Mouse (Mus musculus) heart, embryonic 16.5 days (tissue): ENCODE results near the gene 6030408B16Rik. TPM values are rescaled to one million over a fixed set of nuclear protein-coding genes. Genes with fewer than 3 reads are reported as not detected.

Experiments
- ATAC-seq: fragments of 200-750 bp; cut with Nextera tagmentation; replicated peaks from 2 replicates; pipeline ENCODE4 v1.8.0; 2017; ENCODE audit warnings: moderate number of reproducible peaks; ENCODE audit not compliant: insufficient read depth, low FRiP score; ENCODE audit errors: extremely low read depth
- H3K27ac ChIP-seq: fragments of 300-500 bp; sonication (generic); 2 replicates; pipeline ENCODE4 v1.5.1; 2014; ENCODE audit warnings: mild to moderate bottlenecking, low read length, control low read depth, moderate library complexity
- H3K27me3 ChIP-seq: fragments of 300-500 bp; sonication (generic); 2 replicates; pipeline ENCODE4 v1.6.1; 2014; ENCODE audit warnings: low read length, mixed read lengths; ENCODE audit not compliant: control insufficient read depth, insufficient read depth
- H3K36me3 ChIP-seq: fragments of 300-500 bp; sonication (generic); 2 replicates; pipeline ENCODE4 v1.6.1; 2014; ENCODE audit not compliant: control insufficient read depth, insufficient read depth
- H3K4me1 ChIP-seq: fragments of 300-500 bp; sonication (generic); 2 replicates; pipeline ENCODE4 v1.6.1; 2014; ENCODE audit warnings: low read length, mixed read lengths; ENCODE audit not compliant: control insufficient read depth, insufficient read depth
- H3K4me2 ChIP-seq: fragments of 300-500 bp; sonication (generic); 2 replicates; pipeline ENCODE4 v1.6.1; 2014; ENCODE audit warnings: low read depth, mild to moderate bottlenecking, control low read depth, low read length
- H3K4me3 ChIP-seq: fragments of 300-500 bp; sonication (generic); 2 replicates; pipeline ENCODE4 v1.5.1; 2014; ENCODE audit warnings: mild to moderate bottlenecking, control low read depth, low read length
- H3K9ac ChIP-seq: fragments of 300-500 bp; sonication (generic); 2 replicates; pipeline ENCODE4 v1.6.1; 2014; ENCODE audit warnings: low read length, control low read depth
- H3K9me3 ChIP-seq: fragments of 300-500 bp; sonication (generic); replicated peaks from 2 replicates; pipeline ENCODE4 v1.6.1; 2016; ENCODE audit warnings: low read length; ENCODE audit not compliant: control insufficient read depth
- WGBS: fragments of 180-500 bp; shearing (Covaris S2); extraction: QIAGEN DNeasy Blood & Tissue Kit; methylation state at CpG from one replicate; pipeline ENCODE4 v1.1.7; 2014; 5-methylcytosine and 5-hydroxymethylcytosine counted together
- polyA plus RNA-seq: library from polyadenylated mRNA; unstranded; fragments of >200 nt; fragmentation: Nextera tagmentation; extraction: Ambion mirVana; gene quantifications from 2 replicates; pipeline ENCODE4 v1.2.1, GENCODE M21; 2015

The 6030408B16Rik gene
- polyA plus RNA-seq, 1 experiment from 2014 or later, result 2.8 TPM

DNA sequence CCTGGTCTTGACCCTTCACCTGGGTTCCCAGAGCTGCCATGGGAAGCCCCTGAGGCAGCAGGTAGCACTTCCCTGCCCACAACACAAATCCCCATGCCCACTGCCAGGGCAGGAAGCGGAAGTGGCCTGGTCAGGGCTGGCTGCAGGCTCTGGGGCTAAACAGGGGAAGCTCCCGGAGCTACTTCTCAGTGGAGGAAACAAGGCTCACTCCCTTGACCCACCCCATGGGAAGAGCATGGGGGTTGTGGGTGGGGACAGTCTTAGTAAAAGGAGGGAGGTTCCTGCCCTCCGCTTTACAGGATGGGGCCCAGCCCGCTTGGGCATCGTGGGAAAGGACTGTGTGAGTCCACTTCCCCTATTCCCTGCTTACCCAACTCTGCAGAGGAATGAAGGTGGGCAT, 30.5 kb upstream of the 6030408B16Rik start:
- no peaks in the 10 kb centered on the region for H3K27me3 ChIP-seq
- no peaks in the 10 kb centered on the region for H3K9me3 ChIP-seq
- WGBS, result 57% methylated on average over 5 of the region's 5 CpGs
- no peak overlapping the region for H3K9ac ChIP-seq
- no peaks in the 10 kb centered on the region for H3K36me3 ChIP-seq
- no peak overlapping the region for H3K4me2 ChIP-seq
- H3K4me1 ChIP-seq, result peaks cover 51% of the 10 kb centered on the region
- peak overlapping the region; percentile 89 for H3K27ac ChIP-seq
- H3K4me3 ChIP-seq, result no peak overlapping the region
- ATAC-seq, result no peak

DNA sequence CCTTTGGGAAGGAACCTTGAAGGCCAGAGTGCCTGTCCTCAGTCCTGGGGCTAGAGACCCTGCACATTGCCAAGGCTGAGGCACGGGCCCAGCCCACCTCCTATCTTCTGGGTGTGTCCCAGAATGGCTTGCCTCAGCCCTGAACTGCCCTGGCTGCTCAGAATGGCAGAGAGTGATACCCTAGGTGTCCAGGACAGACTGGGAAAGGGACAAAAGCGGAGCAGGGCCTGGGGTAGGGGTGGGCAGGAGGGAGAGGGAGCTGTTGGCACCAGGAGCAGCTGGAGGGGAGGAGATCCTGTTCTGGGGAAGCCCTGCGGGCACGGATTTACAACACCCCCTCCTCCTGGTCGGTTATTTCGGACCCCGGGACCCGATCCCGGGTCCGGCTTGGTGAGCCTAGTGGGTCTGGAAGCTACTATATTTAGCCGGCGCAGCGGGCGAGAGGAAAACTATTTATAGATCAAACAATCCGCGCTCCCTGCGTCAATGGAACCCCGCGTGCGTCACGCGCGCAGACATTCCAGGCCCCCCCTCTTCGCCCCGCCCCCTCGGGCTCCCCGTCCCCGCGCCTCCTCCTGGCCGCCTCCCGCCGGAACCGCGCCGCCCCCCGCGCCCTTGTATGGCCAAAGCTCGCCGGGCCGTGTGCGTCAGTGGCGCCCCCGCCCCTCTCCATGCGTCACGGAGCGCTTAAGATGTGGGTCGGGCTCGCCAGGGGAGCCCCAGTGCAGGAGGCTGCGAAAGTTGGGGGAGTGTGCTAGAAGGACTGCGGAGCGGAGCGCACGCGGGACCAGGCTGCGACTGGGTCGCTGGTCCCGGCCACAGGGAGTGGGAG, 26.7 kb upstream of the 6030408B16Rik start:
- peak overlapping the region; percentile 88 for H3K27ac ChIP-seq
- peak overlapping the region; percentile 73 for H3K4me3 ChIP-seq
- peak overlapping the region; percentile 88 for H3K4me2 ChIP-seq
- peaks cover 43% of the 10 kb centered on the region for H3K4me1 ChIP-seq
- H3K27me3 ChIP-seq, result no peaks in the 10 kb centered on the region
- WGBS, result 1% methylated on average over 56 of the region's 57 CpGs
- peak; percentile 92 for ATAC-seq
- no peaks in the 10 kb centered on the region for H3K9me3 ChIP-seq
- H3K9ac ChIP-seq, result peak overlapping the region; percentile 78
- peaks cover 8% of the 10 kb centered on the region for H3K36me3 ChIP-seq

DNA sequence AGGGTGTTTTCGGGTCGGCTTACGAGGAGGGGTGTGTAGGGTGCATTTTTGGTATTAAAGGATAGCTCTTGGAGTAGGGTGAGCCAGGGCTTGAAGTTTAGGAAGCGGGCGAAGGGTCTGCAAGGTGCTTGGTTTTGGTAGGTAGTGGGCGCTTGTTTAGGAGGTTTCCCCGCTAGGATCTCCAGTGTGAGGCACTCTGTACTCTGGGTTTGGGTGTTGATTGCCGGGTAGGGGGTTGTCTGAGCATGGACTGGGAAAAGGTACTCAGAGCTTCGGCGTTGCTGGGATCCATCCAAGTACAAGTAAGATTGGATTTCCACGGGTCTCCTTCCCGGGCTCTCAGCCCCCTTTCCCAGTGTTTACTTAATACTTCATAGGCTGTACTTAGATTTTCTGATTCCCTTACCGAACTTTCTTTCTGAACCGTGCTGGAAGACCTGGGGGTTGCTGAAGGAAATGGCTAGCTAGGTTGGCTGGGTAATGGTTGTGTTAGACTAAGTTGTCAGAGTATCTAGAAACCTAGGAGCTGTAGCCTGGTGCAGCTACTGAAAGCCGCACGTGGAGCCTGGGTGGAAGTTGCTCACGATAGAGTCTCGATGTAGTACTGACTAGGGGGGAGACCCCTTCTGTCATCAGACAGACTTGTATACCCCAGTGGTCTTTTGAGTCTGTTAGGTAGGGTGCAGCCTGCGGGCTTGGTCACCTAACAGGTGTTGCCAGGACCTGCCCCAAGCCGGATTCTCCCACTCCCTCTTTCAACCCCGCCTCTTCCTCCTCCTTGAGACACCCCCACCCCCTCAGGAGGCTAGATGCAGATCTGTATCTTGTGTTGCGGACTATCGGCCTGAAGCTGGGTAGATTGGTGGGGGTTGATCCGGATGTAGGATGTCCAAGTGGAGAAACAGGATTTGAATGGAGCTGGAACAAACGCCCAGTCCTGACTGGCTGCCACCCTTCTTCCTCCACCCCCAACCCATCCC, 25.7 kb upstream of the 6030408B16Rik start:
- peak; percentile 8; the same call in 1 of the 2 replicates for ATAC-seq
- H3K27ac ChIP-seq, result peak overlapping the region; percentile 83
- H3K36me3 ChIP-seq, result peaks cover 10% of the 10 kb centered on the region
- H3K9ac ChIP-seq, result peak overlapping the region; percentile 78
- peak overlapping the region; percentile 88 for H3K4me2 ChIP-seq
- H3K4me1 ChIP-seq, result peaks cover 34% of the 10 kb centered on the region
- peak overlapping the region; percentile 73 for H3K4me3 ChIP-seq
- 3% methylated on average over 25 of the region's 25 CpGs for WGBS
- no peaks in the 10 kb centered on the region for H3K9me3 ChIP-seq
- H3K27me3 ChIP-seq, result no peaks in the 10 kb centered on the region

DNA sequence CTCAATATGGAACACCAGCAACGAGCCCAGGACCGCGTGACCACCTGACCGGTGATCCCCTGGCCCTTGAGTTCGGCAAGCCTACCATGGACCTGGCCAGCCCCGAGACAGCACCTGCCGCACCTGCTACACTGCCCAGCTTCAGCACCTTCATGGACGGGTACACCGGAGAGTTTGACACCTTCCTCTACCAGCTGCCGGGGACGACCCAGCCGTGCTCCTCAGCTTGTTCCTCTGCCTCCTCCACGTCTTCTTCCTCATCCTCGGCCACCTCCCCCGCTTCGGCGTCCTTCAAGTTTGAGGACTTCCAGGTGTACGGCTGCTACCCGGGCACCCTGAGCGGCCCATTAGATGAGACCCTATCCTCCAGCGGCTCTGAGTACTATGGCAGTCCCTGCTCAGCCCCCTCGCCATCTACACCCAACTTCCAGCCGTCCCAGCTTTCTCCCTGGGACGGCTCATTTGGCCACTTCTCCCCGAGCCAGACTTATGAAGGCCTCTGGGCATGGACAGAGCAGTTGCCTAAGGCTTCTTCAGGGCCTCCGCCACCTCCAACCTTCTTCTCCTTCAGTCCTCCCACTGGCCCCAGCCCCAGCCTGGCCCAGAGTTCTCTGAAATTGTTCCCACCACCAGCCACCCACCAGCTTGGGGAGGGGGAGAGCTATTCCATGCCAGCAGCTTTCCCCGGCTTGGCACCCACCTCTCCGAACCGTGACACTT, 22.8 kb upstream of the 6030408B16Rik start:
- Histone ChIP-seq H3K9ac (no peak overlapping the region), H3K36me3 (peaks cover 30% of the 10 kb centered on the region), H3K4me1 (peaks cover 28% of the 10 kb centered on the region), H3K27me3 (no peaks in the 10 kb centered on the region), H3K4me3 (no peak overlapping the region), H3K27ac (no peak overlapping the region), H3K9me3 (no peaks in the 10 kb centered on the region), H3K4me2 (no peak overlapping the region)
- WGBS, result 90% methylated on average over 29 of the region's 29 CpGs
- no peak for ATAC-seq

DNA sequence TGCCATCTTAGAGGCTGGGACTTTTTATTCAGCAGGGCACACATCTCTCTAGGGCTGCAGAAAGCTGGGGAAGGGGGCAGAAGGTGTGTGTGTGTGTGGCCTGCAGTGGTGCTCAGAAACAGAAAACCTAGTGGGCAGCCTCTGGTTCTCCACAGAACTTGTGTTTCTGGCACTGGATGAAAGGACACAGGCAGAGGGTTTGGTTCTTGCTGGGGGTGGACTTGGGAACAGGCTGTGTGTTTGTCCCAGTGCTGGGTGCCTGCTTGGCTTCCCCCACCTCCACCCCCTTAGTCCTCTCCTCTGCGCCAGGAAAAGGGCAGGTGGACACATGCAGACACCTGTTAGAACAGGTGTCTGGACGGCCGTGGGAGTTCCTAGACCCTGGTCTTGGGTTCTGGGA, 21.9 kb upstream of the 6030408B16Rik start:
- no peak for ATAC-seq

DNA sequence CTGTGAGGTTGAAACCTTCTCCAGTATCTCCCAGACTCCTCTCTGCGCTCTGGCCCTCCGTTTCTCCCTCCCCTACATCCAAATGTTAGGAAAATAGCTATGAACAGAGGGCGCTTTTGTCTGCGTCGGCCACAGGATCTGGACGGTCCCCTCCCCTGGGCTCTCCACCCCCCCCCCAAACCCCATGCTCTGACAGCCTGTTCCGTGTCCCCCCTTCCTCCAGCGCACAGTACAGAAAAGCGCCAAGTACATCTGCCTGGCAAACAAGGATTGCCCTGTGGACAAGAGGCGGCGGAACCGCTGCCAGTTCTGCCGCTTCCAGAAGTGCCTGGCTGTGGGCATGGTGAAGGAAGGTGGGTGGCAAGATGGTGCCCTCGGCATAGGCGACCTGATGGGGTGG, 21.5 kb upstream of the 6030408B16Rik start:
- WGBS, result 86% methylated on average over 15 of the region's 15 CpGs
- ATAC-seq, result no peak
- Histone ChIP-seq H3K9ac (no peak overlapping the region), H3K9me3 (no peaks in the 10 kb centered on the region), H3K36me3 (peaks cover 30% of the 10 kb centered on the region), H3K4me3 (no peak overlapping the region), H3K4me1 (peaks cover 19% of the 10 kb centered on the region), H3K4me2 (no peak overlapping the region), H3K27me3 (no peaks in the 10 kb centered on the region), H3K27ac (no peak overlapping the region)

More for the DNA sequence above, 21.9 kb upstream of the 6030408B16Rik start:
- Histone ChIP-seq H3K36me3 (peaks cover 30% of the 10 kb centered on the region), H3K9ac (no peak overlapping the region), H3K9me3 (no peaks in the 10 kb centered on the region), H3K4me1 (peaks cover 21% of the 10 kb centered on the region), H3K27ac (no peak overlapping the region), H3K4me2 (no peak overlapping the region), H3K4me3 (no peak overlapping the region), H3K27me3 (no peaks in the 10 kb centered on the region)
- WGBS, result 86% methylated on average over 3 of the region's 3 CpGs

DNA sequence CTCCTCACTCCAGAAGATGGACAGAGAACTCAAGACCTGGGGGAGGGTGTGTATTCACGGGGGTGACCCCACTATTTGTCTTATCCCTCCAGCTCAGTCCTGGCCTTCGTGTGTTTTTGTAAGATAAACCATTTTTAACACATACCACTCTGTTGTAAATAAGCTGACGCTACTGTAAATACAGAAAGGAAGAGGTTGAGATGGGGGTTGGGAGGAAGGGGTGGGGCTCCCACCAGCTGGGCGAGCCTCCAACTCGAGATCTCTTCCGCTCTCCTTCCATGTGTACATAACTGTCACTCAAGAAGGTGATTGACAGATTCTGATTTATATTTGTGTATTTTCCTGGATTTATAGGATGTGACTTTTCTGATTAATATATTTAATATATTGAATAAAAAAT, 18.6 kb upstream of the 6030408B16Rik start:
- 52% methylated on average over 6 of the region's 6 CpGs for WGBS
- peaks cover 30% of the 10 kb centered on the region for H3K36me3 ChIP-seq
- no peaks in the 10 kb centered on the region for H3K9me3 ChIP-seq
- no peak overlapping the region for H3K4me2 ChIP-seq
- H3K4me3 ChIP-seq, result no peak overlapping the region
- peaks cover 4% of the 10 kb centered on the region; the same call in 1 of the 2 replicates for H3K4me1 ChIP-seq
- no peak for ATAC-seq
- no peak overlapping the region for H3K27ac ChIP-seq
- no peak overlapping the region for H3K9ac ChIP-seq
- H3K27me3 ChIP-seq, result no peaks in the 10 kb centered on the region

DNA sequence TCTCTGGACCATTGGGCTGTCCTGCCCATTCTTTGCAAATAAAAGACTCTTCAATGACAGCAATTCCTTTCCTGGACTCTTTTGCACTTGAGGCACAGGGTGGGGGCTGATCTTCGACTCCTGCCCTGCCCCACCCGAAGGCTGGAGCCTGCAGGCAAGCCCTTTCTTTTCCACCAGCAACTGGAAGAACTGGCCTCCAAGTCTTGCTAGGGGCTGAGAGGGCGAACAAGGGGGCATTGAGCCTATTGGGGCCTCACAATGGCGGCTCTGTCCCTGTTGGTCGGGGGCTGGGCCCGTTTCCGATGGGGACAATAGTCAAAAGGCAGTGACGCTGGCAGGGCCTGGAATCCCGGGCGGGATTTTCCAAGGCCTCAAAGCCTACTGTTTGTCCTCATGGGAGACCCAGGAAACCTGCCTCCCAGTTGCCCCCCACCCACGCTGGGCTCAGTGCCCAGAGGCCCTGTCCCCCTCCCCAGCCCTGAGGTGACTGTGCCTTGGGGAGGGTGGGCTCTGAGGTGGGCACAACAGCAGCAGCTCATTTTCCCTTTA, 15.6 kb upstream of the 6030408B16Rik start:
- no peaks in the 10 kb centered on the region for H3K9me3 ChIP-seq
- no peak overlapping the region for H3K27ac ChIP-seq
- WGBS, result 70% methylated on average over 11 of the region's 11 CpGs
- H3K9ac ChIP-seq, result no peak overlapping the region
- H3K27me3 ChIP-seq, result no peaks in the 10 kb centered on the region
- peaks cover 3% of the 10 kb centered on the region; the same call in 1 of the 2 replicates for H3K4me1 ChIP-seq
- ATAC-seq, result no peak
- peaks cover 20% of the 10 kb centered on the region for H3K36me3 ChIP-seq
- H3K4me2 ChIP-seq, result no peak overlapping the region
- no peak overlapping the region for H3K4me3 ChIP-seq
